Mouse (Mus musculus) right cerebral cortex, postnatal 25 days (tissue): ENCODE results near the gene Lfng.

Source experiments
- DNase-seq: peaks from one replicate; pipeline ENCODE4 v3.0.0; 2022

The Lfng gene

GRCm38 (mm10) chr5:140617714-140618113 lies 10.6 kb downstream of the Lfng start:
- no peak for DNase-seq

GRCm38 (mm10) chr5:140619151-140619771 lies 12.1 kb downstream of the Lfng start:
- peak; percentile 58 for DNase-seq

- no peak for DNase-seq
Observed at GRCm38 (mm10) chr5:140619895-140620736, 13.0 kb downstream of the Lfng start.

DNA sequence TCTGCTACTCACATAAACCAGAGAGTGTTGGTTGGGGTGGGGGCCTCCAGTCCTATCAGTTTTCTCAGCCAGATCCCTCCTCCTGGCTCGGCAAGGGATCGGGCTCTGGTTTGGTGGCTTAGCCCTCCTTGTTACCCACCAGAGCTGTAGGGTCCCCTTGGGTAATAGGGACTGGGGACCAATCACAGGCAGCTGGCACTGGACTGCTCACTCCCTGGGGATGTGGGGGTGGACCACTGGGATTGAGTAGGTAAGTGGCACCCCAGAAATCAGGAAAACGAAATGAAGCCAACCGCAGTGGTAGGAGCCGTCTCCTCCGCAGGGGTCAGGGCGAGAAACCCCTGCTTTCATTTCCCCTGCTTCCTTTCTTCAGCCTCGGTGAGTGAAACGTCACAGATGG lies 14.0 kb downstream of the Lfng start:
- DNase-seq = no peak

- DNase-seq = no peak
Observed at GRCm38 (mm10) chr5:140621517-140621916, 14.4 kb downstream of the Lfng start.

- no peak for DNase-seq
Observed at GRCm38 (mm10) chr5:140622978-140623670, 16.0 kb downstream of the Lfng start.

DNA sequence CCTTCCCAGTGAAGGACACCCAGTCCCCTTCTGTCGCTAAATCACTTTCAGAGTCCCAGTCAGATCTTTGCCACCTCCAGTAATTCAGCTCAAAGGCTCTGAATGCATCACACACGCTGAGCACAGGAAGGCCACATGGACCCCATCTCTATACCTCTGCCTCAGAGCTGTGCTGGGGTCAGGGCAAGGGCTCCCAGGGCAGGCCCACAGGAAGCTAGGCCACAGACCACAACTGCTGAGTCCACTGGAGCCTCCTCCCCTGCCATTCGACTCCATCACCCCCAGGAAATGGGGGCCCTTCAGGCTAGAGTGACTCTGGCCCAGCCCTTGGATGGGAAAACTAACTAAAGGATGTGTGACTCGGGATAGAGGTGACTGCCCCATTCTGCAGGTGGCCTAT lies 16.7 kb downstream of the Lfng start:
- no peak for DNase-seq

DNA sequence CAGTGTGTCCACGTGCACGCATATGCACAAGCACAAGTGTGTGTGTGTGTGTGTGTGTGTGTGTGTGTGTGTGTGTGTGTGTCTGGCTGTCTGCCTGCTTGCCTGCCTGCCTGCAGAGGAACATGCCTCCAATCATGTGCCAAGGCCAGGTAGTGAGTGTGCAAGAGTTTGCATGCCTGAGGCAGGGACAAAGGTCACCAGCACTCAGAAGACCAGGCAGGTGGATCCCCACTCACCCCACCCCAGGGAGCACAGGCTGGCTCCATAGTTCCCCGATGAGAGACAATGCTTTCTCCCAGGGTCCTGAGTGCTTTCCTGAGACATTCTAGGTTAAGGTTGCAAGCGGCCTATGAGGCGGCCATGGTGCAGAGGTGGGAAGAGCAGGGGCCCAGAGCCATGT lies 17.1 kb downstream of the Lfng start:
- no peak for DNase-seq

DNA sequence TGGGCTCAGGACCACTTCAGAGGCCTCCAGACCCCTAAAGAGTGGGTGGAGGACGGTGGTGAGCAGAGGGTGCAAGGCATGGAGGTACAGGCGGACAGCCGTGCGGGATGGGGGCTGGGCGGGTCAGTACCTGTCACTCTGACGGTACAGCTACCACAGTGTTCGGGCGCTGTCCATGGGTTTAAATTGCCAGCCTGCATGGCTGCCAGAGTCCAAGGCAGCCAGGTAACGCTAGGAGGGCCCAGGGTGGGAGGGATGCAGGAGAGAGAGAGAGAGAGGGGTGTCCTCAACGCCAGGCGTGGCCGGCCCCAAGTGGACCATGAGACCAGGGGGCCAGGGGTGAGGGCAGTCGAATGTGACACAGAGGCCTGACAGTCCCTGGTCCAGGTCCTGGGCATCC lies 17.8 kb downstream of the Lfng start:
- DNase-seq = no peak

DNA sequence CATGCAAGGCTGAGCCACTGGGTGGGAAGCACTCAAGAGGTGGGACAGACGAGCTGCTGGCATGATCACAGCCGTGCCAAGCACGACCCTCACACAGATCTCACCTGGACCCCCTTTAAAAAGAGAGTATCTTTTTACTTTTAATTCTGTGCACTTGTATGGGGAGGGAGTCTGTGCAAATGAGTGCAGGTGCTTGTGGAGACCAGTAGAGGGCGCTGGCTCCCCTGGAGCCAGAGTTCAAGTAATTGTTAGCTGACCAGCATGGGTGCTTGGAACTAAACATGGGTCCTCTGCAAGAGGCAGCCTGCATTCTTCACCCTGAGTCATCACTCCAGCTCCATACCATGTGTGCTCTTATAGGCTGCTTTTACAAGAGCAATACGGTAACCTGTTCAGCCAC lies 20.5 kb downstream of the Lfng start:
- no peak for DNase-seq

- no peak for DNase-seq
Observed at GRCm38 (mm10) chr5:140628995-140629394, 21.9 kb downstream of the Lfng start.

- DNase-seq = no peak
Observed at GRCm38 (mm10) chr5:140633432-140633831, 26.3 kb downstream of the Lfng start.

DNA sequence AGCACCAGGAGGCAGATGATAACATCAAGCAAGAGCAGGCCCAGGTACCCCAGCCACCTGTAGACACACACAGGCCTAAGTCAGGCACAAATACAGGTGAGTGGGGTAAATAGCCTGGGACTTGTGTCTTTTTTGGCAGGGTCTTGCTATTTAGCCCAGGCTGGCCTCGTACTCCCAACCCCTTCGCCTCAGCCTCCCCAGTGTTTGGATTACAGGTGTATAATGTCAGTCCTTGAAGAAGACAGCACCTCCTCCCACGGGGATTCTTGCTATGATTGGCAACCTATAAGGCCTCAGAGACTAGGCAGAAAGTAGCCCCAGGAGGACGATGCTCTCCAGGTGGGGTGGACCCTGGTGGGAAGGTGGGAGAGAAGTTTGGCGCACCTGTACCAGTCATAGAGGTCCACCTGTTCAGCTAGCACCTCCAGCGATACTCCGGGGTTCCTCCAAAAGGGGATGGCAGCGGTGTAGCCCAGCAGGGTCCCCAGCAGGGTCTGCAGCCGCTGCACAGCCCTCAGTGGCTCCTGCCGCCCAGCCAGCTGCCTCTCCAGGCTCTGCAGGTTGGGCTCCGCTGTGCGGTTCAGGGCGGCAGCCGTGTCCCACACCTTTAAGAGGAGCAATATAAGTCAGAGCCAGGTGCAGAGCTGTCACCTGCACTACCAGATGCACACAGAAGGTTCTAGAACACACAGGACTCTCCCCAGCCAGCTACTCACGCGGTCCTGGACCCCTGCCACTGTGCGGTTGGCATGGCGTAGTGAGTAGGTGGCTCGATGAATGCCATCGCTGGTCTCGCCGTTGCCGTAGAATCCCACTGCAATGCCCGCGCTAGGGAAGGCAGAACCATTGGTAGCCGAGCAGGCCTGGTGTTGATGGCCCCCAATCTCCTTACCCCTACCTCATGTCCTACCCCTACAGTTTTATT lies 27.9 kb downstream of the Lfng start:
- peak; percentile 50 for DNase-seq

DNA sequence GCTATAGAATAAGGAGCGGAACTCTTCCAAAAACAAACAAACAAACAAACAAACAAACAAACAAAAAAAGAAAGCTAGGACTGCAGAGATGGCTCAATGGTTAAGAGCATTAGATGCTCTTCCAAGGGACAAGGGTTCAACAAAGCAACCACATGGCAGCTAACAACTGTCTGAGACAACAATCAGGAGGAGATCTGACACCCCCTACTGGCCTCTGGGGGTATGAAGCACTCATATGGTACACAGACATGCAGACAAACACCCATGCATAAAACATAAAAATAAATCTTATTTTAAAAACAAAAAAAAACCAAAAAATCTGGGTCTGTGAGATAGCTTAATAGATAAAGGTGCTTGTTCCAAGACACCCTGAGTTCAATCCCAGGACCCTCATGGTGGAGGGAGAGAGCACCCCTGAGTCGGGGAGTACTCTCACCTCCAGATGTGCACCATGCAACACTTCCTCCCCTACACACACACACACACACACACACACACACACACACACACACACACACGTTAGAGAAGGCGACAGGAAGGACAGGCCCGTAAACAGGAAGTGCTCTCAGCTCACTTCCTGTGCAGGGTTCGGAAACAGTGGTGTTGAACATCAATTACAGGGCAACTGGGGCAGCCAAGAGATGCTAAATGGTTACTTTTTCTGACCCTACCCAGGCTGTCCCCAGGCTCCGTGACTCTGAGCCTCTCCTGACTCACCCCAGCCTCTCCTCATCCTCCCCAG lies 29.4 kb downstream of the Lfng start:
- DNase-seq = no peak

DNA sequence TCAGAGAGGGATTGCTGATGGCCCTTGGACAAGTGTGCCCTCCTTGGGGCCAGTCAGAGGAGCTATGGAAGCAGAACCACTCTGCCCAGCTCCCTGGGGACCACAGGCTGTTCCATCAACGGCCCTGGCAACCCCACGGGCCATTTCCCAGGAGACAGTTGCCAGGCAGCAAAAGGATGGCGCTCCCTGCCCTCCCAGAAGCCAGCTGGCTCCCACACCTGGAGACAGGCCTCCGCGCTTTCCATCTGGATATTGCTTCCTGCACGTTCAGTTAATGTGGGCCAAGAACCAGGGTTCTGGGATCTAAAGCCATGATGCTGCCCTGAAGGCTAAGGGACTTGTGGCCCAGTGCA lies 29.9 kb downstream of the Lfng start:
- peak; percentile 43 for DNase-seq

GRCm38 (mm10) chr5:140637989-140638388 lies 30.9 kb downstream of the Lfng start:
- no peak for DNase-seq

- no peak for DNase-seq
Observed at GRCm38 (mm10) chr5:140638484-140638883, 31.4 kb downstream of the Lfng start.

GRCm38 (mm10) chr5:140639312-140639711 lies 32.2 kb downstream of the Lfng start:
- no peak for DNase-seq

DNA sequence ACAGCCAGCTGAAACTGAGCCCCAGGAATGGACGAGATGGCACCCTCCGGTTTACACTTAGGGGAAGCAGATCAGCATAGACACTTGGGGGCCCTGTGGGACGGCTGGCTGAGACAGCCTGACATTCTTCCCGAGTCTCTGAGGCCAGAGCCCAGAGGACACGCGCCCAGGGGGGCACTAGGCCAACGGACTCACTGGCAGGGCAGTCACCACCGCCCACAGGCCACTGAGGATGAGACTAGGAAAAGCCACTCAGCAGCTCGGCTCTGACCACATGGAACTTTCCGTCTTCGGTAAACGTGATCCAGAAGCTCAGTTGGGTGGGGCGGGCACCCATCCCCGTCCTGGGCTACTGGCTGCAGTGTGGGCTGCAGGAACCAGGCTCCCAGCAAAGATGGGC lies 32.8 kb downstream of the Lfng start:
- no peak for DNase-seq

GRCm38 (mm10) chr5:140640812-140641211 lies 33.7 kb downstream of the Lfng start:
- DNase-seq = no peak

GRCm38 (mm10) chr5:140641254-140641928 lies 34.3 kb downstream of the Lfng start:
- no peak for DNase-seq

GRCm38 (mm10) chr5:140642076-140642475 lies 35.0 kb downstream of the Lfng start:
- DNase-seq = no peak
